In the genomic region with DNA sequence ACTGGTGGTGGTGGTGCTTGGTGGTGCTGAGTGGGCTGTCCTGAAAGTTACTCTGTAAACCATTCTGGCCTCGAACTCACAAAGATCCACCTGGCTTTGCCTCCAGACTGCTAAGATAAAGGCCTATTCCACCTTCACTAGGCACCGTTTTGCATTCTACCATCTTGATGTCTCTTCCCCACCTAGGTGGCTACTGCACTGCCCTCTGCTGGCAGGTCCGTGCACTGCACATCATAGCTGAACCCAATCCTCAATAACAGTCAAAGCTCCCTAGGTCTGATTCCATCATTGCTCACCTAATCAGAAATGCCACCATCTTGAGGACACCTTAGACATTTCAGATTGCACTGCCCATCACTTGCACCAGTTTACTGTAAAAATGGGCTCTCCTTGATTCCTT, we compare ENCODE assay signal across 8 mouse cellular contexts.
DNase-seq lines count a peak whose midpoint lies in the region; ATAC-seq and TF ChIP-seq lines count a peak whose summit lies in the region.

No protein-coding gene starts in this region.

- H3K27ac ChIP-seq in forebrain, embryonic 14.5 days (ENCODE audit: low read depth, low read length), result no peak overlapping the region

- WGBS in forebrain, embryonic 14.5 days, result 31% methylated on average over 3 of the region's 3 CpGs

- no peaks in the 10 kb centered on the region for H3K36me3 ChIP-seq in E14TG2a.4 (ENCODE audit: insufficient read depth, low read length)
- no peaks in the 10 kb centered on the region for H3K36me3 ChIP-seq in forebrain, embryonic 14.5 days (ENCODE audit: control insufficient read depth, insufficient read depth, low read length)

- peak; percentile 92 for TF ChIP-seq CTCF in E14TG2a.4 (conservative IDR thresholded peaks at IDR 0.05; ENCODE audit: low read length)

- no peak overlapping the region for H3K4me3 ChIP-seq in E14TG2a.4 (replicated peaks; ENCODE audit: low read length)
- H3K4me3 ChIP-seq in forebrain, embryonic 14.5 days (ENCODE audit: low read depth, low read length), result no peak overlapping the region

- H3K4me2 ChIP-seq in forebrain, embryonic 14.5 days (ENCODE audit: low read length), result no peak overlapping the region

- H3K9me3 ChIP-seq in E14TG2a.4 (ENCODE audit: low read length), result no peaks in the 10 kb centered on the region
- no peaks in the 10 kb centered on the region for H3K9me3 ChIP-seq in forebrain, embryonic 14.5 days (replicated peaks; ENCODE audit: control insufficient read depth, low read length)

- ATAC-seq in forebrain, embryonic 14.5 days, result 0 out of 2 replicates have a peak, but pooled peaks have one; percentile 40
- ATAC-seq in megakaryocyte progenitor cell, adult 5-6 weeks (replicated peaks; ENCODE audit: poor library complexity), result peak; percentile 92

- no peak overlapping the region for H3K9ac ChIP-seq in forebrain, embryonic 14.5 days (ENCODE audit: low read length)

- H3K4me1 ChIP-seq in E14TG2a.4 (replicated peaks; ENCODE audit: low read depth, low read length), result no peaks in the 10 kb centered on the region
- H3K4me1 ChIP-seq in forebrain, embryonic 14.5 days (ENCODE audit: control insufficient read depth, insufficient read depth, low read length), result no peaks in the 10 kb centered on the region

- DNase-seq in gastrocnemius, adult 18-20 months (ENCODE audit: low spot score), result peak; percentile 21
- no peak for DNase-seq in gastrocnemius, postnatal 25 days
- DNase-seq in c-Kit-positive CD71-positive TER-119-negative erythroid progenitor cells, embryonic 14.5 days (ENCODE audit: low read depth), result peak; percentile 1
- DNase-seq in forebrain, embryonic 14.5 days (ENCODE audit: low spot score), result peak; percentile 48
- peak; percentile 31 to 39 for DNase-seq in layer of hippocampus, postnatal 14 days (ENCODE audit: low spot score in 2 of 2)
- DNase-seq in testis, postnatal 10 days (ENCODE audit: low spot score), result peak; percentile 84

- no peaks in the 10 kb centered on the region for H3K27me3 ChIP-seq in E14TG2a.4 (ENCODE audit: insufficient read depth, low read length)
- no peaks in the 10 kb centered on the region for H3K27me3 ChIP-seq in forebrain, embryonic 14.5 days (replicated peaks; ENCODE audit: control insufficient read depth, insufficient read depth, low read length)
